Mouse (Mus musculus) olfactory bulb, adult 2 months (tissue): Measurements from ENCODE around the gene Trdmt1. TPM values are rescaled to one million over a fixed set of nuclear protein-coding genes. Genes with fewer than 3 reads are reported as not detected.

ENCODE experiments used
- H3K27ac ChIP-seq: fragments of 200-500 bp; 2 replicates; pipeline ENCODE4 v1.5.1; 2012; ENCODE audit warnings: low read depth, low read length; ENCODE audit not compliant: insufficient read depth
- H3K4me1 ChIP-seq: fragments of 200-500 bp; 2 replicates; pipeline ENCODE4 v1.6.1; 2012; ENCODE audit warnings: low read length; ENCODE audit not compliant: control insufficient read depth, insufficient read depth
- H3K4me3 ChIP-seq: fragments of 200-500 bp; 2 replicates; pipeline ENCODE4 v1.5.1; 2012; ENCODE audit warnings: mild to moderate bottlenecking, low read depth, low read length, moderate library complexity; ENCODE audit not compliant: insufficient read depth
- CTCF ChIP-seq: fragments of 200-500 bp; IDR thresholded peaks from 2 replicates; pipeline ENCODE4 v1.5.1; 2012; ENCODE audit warnings: low read depth, mild to moderate bottlenecking, low read length, moderate library complexity; ENCODE audit not compliant: insufficient read depth
- POLR2A ChIP-seq: fragments of 200-500 bp; IDR thresholded peaks from 2 replicates; pipeline ENCODE4 v1.6.1; 2012; ENCODE audit warnings: mild to moderate bottlenecking, low read depth, low read length, moderate library complexity; ENCODE audit not compliant: insufficient read depth
- WGBS: fragments of 180-500 bp; shearing (Covaris S2); methylation state at CpG from one replicate; pipeline ENCODE4 v1.1.7; 2018; 5-methylcytosine and 5-hydroxymethylcytosine counted together
- polyA plus RNA-seq: library from polyadenylated mRNA; stranded (reverse); fragments of >200 nt; gene quantifications from 2 replicates; pipeline ENCODE4 v1.2.4, GENCODE M21; 2012; ENCODE audit warnings: low replicate concordance; ENCODE audit not compliant: missing spikeins, insufficient read depth, insufficient read length

Trdmt1 gene
- polyA plus RNA-seq, 1 experiment: not detected

GRCm38 (mm10) chr2:13558607-13559262, 14.3 kb upstream of the Trdmt1 start:
- H3K27ac ChIP-seq: no peak overlapping the region
- TF ChIP-seq CTCF (no peak), POLR2A (no peak)
- H3K4me1 ChIP-seq: peaks cover 2% of the 10 kb centered on the region; the same call in 1 of the 2 replicates
- WGBS: 23% methylated on average over 5 of the region's 5 CpGs
- no peak overlapping the region for H3K4me3 ChIP-seq

GRCm38 (mm10) chr2:13557145-13558030, 12.9 kb upstream of the Trdmt1 start:
- WGBS: 78% methylated on average over 9 of the region's 9 CpGs
- no peak for TF ChIP-seq CTCF
- no peak for TF ChIP-seq POLR2A
- peaks cover 2% of the 10 kb centered on the region; the same call in 1 of the 2 replicates for H3K4me1 ChIP-seq

GRCm38 (mm10) chr2:13556239-13556638, 11.8 kb upstream of the Trdmt1 start:
- H3K4me1 ChIP-seq: peaks cover 2% of the 10 kb centered on the region; the same call in 1 of the 2 replicates
- TF ChIP-seq POLR2A (no peak), CTCF (no peak)
- no peak overlapping the region for H3K4me3 ChIP-seq
- no peak overlapping the region for H3K27ac ChIP-seq

More at GRCm38 (mm10) chr2:13557145-13558030, 12.9 kb upstream of the Trdmt1 start:
- Histone ChIP-seq H3K27ac (no peak overlapping the region), H3K4me3 (no peak overlapping the region)

DNA sequence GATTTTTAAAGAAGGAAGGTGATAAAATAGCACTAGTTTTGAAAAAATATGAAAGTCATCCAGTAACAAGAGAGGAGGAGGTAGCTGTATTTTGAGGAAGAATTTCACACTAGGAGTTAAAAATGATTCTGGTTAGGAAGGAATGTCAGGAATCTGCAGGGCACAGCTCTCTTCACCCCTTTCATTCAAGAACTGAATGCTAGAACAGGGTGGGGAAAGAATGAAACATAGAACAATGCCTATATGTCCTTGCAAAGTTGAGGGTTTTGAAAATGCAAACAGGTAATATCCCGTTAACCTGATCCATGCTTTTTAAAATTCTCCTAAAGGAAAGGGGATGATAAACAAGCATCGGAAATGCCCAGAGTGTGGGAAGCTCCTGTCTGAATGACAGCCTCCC, 9.5 kb upstream of the Trdmt1 start:
- Histone ChIP-seq H3K4me3 (no peak overlapping the region), H3K27ac (no peak overlapping the region), H3K4me1 (peaks cover 2% of the 10 kb centered on the region; the same call in 1 of the 2 replicates)
- TF ChIP-seq CTCF (no peak), POLR2A (no peak)
- WGBS: 77% methylated on average over 2 of the region's 2 CpGs

- Histone ChIP-seq H3K4me3 (no peak overlapping the region), H3K27ac (no peak overlapping the region), H3K4me1 (no peaks in the 10 kb centered on the region)
- TF ChIP-seq CTCF (no peak), POLR2A (no peak)
- 37% methylated on average over 3 of the region's 3 CpGs for WGBS
Observed at GRCm38 (mm10) chr2:13548749-13549148, 4.3 kb upstream of the Trdmt1 start.

- 20% methylated on average over 8 of the region's 8 CpGs for WGBS
- Histone ChIP-seq H3K4me1 (no peaks in the 10 kb centered on the region), H3K27ac (no peak overlapping the region), H3K4me3 (peak overlapping the region; percentile 58)
- TF ChIP-seq CTCF (no peak), POLR2A (no peak)
Observed at GRCm38 (mm10) chr2:13543519-13544124, 846 bp downstream of the Trdmt1 start.

GRCm38 (mm10) chr2:13539860-13540259, 4.6 kb downstream of the Trdmt1 start:
- no peak for TF ChIP-seq POLR2A
- no peak for TF ChIP-seq CTCF
- WGBS: 67% methylated on average over 1 of the region's 1 CpGs
- H3K4me3 ChIP-seq: no peak overlapping the region
- no peak overlapping the region for H3K27ac ChIP-seq
- H3K4me1 ChIP-seq: no peaks in the 10 kb centered on the region

GRCm38 (mm10) chr2:13538704-13539377, 5.6 kb downstream of the Trdmt1 start:
- no peak for TF ChIP-seq POLR2A
- no peak for TF ChIP-seq CTCF
- 85% methylated on average over 6 of the region's 6 CpGs for WGBS
- Histone ChIP-seq H3K4me3 (no peak overlapping the region), H3K4me1 (no peaks in the 10 kb centered on the region), H3K27ac (no peak overlapping the region)

DNA sequence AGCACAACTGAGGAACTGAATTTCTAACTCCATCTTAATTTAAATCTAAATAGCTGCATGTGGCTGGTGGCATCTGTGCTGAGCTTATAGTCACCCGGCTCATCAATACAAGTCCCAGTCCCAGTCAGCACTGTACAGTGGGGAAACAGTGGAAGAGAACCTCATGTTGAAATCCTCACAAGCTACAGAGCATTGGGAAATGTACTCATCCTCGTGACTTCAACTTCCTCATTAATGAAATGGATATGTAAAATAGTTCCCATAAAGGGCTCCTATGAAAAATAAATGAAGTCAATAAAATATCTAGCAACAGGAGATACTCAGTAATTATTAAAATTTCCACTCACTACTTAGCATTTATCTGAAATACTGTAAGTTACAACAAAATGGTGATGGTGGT, 6.2 kb downstream of the Trdmt1 start:
- Histone ChIP-seq H3K4me3 (no peak overlapping the region), H3K4me1 (no peaks in the 10 kb centered on the region), H3K27ac (no peak overlapping the region)
- TF ChIP-seq CTCF (no peak), POLR2A (no peak)
- 88% methylated on average over 2 of the region's 2 CpGs for WGBS
